Mouse (Mus musculus) splenic B cell, adult 2 months (primary cell): Measurements from ENCODE around the gene Ptpn14.
"Not testable (repeated sequence)": the region's sequence is repeated elsewhere in the genome, so short reads cannot be mapped to it uniquely, and the experiment has no call there.

Source experiments
- DNase-seq: peaks from one replicate; pipeline ENCODE4 v3.0.0-alpha.2; 2011; ENCODE audit warnings: low read depth, low spot score
- H3K27me3 ChIP-seq: 2 replicates; pipeline ENCODE4 v1.6.1; 2012; ENCODE audit warnings: mild to moderate bottlenecking, low read length, moderate library complexity, mixed read lengths; ENCODE audit not compliant: control insufficient read depth, poor library complexity, insufficient read depth, severe bottlenecking
- H3K36me3 ChIP-seq: 2 replicates; pipeline ENCODE4 v1.6.1; 2012; ENCODE audit warnings: mild to moderate bottlenecking, low read length, moderate library complexity, mixed read lengths; ENCODE audit not compliant: control insufficient read depth, poor library complexity, insufficient read depth, severe bottlenecking

Gene Ptpn14

DNA sequence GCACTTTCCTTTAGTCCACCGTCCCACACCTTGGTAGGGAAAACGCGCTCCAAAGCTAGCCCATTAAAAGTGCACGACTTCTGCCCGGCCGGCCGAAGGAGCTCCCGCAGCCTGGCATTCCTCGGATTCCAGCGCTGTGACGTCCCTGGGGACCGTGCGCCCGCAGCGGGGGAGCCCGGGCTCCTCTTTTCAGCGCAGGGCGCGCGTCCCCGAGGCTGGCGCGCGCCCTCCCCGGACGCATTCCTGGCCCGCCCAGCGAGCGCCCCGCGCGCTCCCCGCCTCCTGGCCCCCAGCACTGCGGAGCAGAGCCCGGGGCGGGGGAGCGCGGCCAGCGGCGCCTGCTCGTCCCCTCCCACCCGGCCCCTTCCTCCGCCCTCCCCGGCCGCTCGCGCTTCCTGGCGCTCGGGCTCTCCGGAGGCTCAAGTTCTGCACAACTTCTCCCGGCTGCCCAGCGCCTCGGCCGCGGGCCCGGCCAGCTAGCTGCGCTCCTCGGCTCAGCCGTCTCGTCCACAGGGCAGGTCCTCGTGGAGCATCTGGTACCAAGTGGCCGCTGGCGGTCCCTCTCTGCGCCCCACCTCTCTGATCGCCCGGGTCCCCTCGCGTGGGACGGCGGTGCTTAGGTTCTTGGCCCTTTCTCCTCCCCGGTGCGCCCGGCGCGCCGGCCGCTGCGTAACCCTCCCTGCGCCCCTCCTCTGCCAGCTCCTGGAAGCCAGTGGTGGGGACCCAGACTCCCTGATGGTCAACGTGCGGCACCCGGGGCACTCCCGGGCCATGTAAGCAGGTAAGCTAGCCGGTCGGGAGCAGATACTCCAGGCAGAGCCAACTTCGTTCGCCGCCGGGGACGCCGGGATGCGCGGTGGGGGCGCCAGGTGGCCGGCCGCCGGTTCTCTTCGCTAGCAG lies at the start of gene Ptpn14:
Gene Ptpn14, plus strand, starts transcription at position 385 of the 900 bp plus-strand sequence.
- DNase-seq = peak; percentile 36
- Histone ChIP-seq H3K27me3 (peaks cover 2% of the 10 kb centered on the region; the same call in 1 of the 2 replicates), H3K36me3 (no peaks in the 10 kb centered on the region)

DNA sequence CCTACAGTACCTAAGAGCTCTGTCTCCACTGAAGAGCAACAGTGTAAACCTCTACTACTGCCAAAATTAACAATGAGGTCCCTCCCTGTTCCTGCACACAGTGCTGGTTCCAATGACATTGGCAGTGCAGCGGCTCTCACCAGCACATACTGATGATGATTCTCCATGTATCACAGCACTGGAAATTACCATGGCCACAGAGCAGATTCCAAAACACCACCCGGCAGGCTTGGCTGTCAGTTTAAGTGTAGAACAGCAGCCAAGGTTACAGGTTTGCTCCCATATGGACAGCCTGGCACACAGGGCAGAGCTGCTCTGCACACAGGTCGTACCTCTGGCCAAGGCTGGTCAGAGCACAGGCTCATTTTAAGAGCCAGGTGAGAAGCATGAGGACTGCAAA lies 48.5 kb upstream of the Ptpn14 start:
- Histone ChIP-seq H3K36me3 (no peaks in the 10 kb centered on the region), H3K27me3 (no peaks in the 10 kb centered on the region)
- no peak for DNase-seq

- Histone ChIP-seq H3K36me3 (no peaks in the 10 kb centered on the region), H3K27me3 (no peaks in the 10 kb centered on the region)
- no peak for DNase-seq
Observed at GRCm38 (mm10) chr1:189684786-189685415, 43.2 kb upstream of the Ptpn14 start.

- DNase-seq = no peak
- Histone ChIP-seq H3K36me3 (no peaks in the 10 kb centered on the region), H3K27me3 (no peaks in the 10 kb centered on the region)
Observed at GRCm38 (mm10) chr1:189686025-189686424, 42.0 kb upstream of the Ptpn14 start.

DNA sequence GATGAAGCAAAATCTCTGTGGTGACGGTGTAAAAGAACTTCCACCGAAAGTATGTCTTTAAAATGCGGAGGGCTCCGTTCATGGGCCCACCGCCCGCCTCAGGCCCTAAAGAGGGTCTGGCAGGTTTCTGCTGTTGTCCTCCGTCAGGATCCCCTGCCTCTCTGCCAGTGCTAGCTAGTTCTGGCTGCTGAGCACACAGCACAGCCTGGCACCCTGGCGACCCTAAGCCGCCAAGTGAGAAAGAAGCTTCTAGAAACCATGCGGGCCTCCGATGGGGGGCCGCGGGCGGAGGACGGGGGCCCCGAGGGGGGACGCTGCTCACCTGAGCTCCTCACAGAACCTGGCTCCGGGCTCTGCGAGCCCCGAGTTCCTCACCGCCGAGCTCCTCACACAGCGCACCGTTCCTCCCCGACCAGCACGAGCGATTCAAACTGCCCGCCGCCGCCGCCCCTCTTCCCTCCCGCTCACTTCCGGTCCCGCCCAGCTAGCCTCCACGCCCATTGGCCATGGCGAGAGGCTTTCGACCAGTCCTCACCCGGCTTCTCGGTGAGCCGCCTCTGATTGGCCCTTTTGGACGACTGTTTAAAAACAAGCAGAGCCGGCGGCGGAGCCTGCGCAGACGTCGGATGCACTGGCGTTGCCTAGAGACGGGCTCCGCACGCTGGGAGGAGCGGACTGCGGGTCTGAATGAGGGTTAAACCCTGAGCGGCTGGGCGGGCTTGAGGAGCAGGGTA lies 40.2 kb upstream of the Ptpn14 start, which contains the start of gene Cenpf:
Gene Cenpf, minus strand, starts transcription at position 433 of the 734 bp plus-strand sequence.
- no peaks in the 10 kb centered on the region for H3K27me3 ChIP-seq

DNA sequence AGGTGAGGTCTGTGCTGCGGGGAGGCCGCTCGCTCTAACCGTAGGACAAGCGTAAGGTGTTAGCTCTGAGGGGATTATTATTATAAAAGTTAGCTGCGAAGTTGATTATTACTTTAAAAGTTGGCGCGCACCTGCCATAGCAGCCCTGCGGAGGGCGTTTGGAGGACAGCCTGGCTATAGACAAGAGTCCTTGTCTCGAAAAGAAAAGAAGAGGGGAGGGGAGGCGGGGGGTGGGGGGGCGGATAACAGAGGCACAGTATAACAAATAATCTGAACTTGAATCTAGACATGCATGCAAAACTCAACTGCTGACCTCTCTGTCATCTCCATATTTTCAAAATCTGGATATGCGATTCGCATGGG lies 39.7 kb upstream of the Ptpn14 start:
- Histone ChIP-seq H3K27me3 (no peaks in the 10 kb centered on the region), H3K36me3 (no peaks in the 10 kb centered on the region)
- no peak for DNase-seq

More for the DNA sequence above, 40.2 kb upstream of the Ptpn14 start, which contains the start of gene Cenpf:
- DNase-seq = peak; percentile 98
- H3K36me3 ChIP-seq = no peaks in the 10 kb centered on the region

- DNase-seq = peak; percentile 31
- H3K36me3 ChIP-seq = no peaks in the 10 kb centered on the region
Observed at GRCm38 (mm10) chr1:189689050-189689833, 38.8 kb upstream of the Ptpn14 start.

GRCm38 (mm10) chr1:189692442-189692841 lies 35.6 kb upstream of the Ptpn14 start:
- not testable (repeated sequence) for H3K27me3 ChIP-seq, DNase-seq, H3K36me3 ChIP-seq

More at GRCm38 (mm10) chr1:189689050-189689833, 38.8 kb upstream of the Ptpn14 start:
- no peaks in the 10 kb centered on the region for H3K27me3 ChIP-seq

- no peak for DNase-seq
- H3K27me3 ChIP-seq = no peaks in the 10 kb centered on the region
- H3K36me3 ChIP-seq = no peaks in the 10 kb centered on the region
Observed at GRCm38 (mm10) chr1:189694391-189694790, 33.7 kb upstream of the Ptpn14 start.

GRCm38 (mm10) chr1:189695321-189695720 lies 32.7 kb upstream of the Ptpn14 start:
- H3K27me3 ChIP-seq = no peaks in the 10 kb centered on the region
- DNase-seq = no peak
- no peaks in the 10 kb centered on the region for H3K36me3 ChIP-seq

GRCm38 (mm10) chr1:189698416-189698815 lies 29.7 kb upstream of the Ptpn14 start:
- Histone ChIP-seq H3K27me3 (no peaks in the 10 kb centered on the region; the same call in 1 of the 2 replicates), H3K36me3 (no peaks in the 10 kb centered on the region)
- DNase-seq = no peak

- H3K36me3 ChIP-seq = no peaks in the 10 kb centered on the region
- H3K27me3 ChIP-seq = no peaks in the 10 kb centered on the region; the same call in 1 of the 2 replicates
- DNase-seq = no peak
Observed at GRCm38 (mm10) chr1:189700186-189700585, 27.9 kb upstream of the Ptpn14 start.

GRCm38 (mm10) chr1:189700990-189701389 lies 27.1 kb upstream of the Ptpn14 start:
- peak; percentile 78 for DNase-seq
- Histone ChIP-seq H3K27me3 (no peaks in the 10 kb centered on the region; the same call in 1 of the 2 replicates), H3K36me3 (no peaks in the 10 kb centered on the region)

DNA sequence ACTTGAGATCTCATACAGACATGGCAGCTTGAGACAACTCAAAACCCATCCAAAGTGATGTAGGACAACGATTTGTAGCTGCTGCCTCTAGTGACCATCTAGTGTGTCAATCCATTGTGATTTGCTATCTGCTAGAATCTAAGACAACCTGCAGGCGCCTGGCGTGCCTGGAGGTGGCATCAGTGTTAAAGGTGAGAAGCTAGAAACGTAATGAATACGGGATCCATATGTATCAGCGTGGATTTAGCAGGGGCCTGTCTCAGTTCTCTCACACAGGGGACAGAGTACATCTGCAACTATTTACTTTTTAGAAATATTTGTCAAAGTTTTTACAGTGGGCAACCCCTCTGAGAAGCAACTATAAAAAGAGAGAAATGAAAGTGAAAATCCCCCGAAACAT lies 24.9 kb upstream of the Ptpn14 start:
- peak; percentile 70 for DNase-seq
- no peaks in the 10 kb centered on the region for H3K36me3 ChIP-seq
- H3K27me3 ChIP-seq = no peaks in the 10 kb centered on the region; the same call in 1 of the 2 replicates
